Mouse (Mus musculus): Measurements from ENCODE around the gene Fry. TPM values are rescaled to one million over a fixed set of nuclear protein-coding genes. Genes with fewer than 3 reads are reported as not detected.

Gene Fry
- total and polyA plus RNA-seq, 2 experiments from 2014 or later = 62.6 to 129 TPM

DNA sequence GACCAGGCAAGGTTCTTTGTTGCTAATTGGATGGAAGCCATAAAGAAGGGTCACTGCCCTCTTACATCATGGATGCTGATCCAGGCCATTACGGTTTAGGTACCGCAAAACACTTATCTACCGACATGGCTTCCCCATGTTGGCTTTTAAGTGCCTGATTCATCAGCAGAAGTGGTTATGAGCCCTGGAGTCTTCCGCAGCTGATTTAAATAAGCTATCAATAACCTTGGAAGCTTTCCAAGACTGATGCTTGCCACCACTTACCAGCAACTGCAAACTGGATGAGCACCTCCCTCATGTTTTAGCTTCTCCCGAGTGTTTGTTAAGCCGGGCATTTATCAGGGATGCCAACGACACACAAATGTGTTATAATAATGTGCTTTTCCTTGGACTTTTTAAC, 12.7 kb downstream of the Fry start:
- no peak for TF ChIP-seq CTCF (IDR thresholded peaks at IDR 0.05)
- Histone ChIP-seq H3K4me2 (ENCODE audit: low read depth, low read length, poor library complexity, severe bottlenecking) (no peak overlapping the region), H3K4me3 (ENCODE audit: low read depth, low read length) (no peak overlapping the region), H3K27ac (ENCODE audit: low read depth, low read length) (no peak overlapping the region), H3K36me3 (ENCODE audit: insufficient read depth, low read length) (no peaks in the 10 kb centered on the region), H3K27me3 (ENCODE audit: insufficient read depth, low read length) (no peaks in the 10 kb centered on the region), H3K9ac (replicated peaks; ENCODE audit: low read length, poor library complexity, severe bottlenecking) (no peak overlapping the region), H3K4me1 (ENCODE audit: insufficient read depth, low read length) (no peaks in the 10 kb centered on the region), H3K9me3 (ENCODE audit: low read length) (no peaks in the 10 kb centered on the region)
- 79% methylated on average over 7 of the region's 7 CpGs for WGBS
- DNase-seq (ENCODE audit: low spot score) (no peak), ATAC-seq (ENCODE audit: low FRiP score) (no peak)

DNA sequence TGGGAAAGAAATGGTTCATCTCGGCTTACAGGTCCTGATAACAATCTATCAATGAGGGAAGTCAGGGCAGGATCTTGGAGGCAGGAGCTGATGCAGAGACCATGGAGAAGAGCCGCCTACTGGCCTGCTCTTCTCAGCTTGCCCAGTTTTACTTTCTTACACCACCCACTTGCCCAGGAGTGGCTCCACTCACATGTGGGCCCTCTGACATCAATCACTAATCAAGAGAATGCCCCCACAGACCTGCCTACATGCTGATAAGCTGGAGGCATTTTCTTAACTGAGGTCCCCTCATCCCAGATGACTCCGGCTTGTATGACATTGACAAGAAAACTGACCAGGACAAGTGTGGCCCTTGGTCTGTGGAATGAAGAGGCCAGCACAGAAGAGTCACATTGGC, 16.2 kb downstream of the Fry start:
- Histone ChIP-seq H3K27me3 (ENCODE audit: insufficient read depth, low read length) (no peaks in the 10 kb centered on the region), H3K27ac (ENCODE audit: low read depth, low read length) (no peak overlapping the region), H3K4me1 (ENCODE audit: insufficient read depth, low read length) (no peaks in the 10 kb centered on the region), H3K4me3 (ENCODE audit: low read depth, low read length) (no peak overlapping the region), H3K36me3 (ENCODE audit: insufficient read depth, low read length) (no peaks in the 10 kb centered on the region), H3K4me2 (ENCODE audit: low read depth, low read length, poor library complexity, severe bottlenecking) (no peak overlapping the region), H3K9me3 (ENCODE audit: low read length) (no peaks in the 10 kb centered on the region), H3K9ac (replicated peaks; ENCODE audit: low read length, poor library complexity, severe bottlenecking) (no peak overlapping the region)
- no peak for ATAC-seq (ENCODE audit: low FRiP score)
- 83% methylated on average over 3 of the region's 3 CpGs for WGBS
- no peak for DNase-seq (ENCODE audit: low spot score)
- no peak for TF ChIP-seq CTCF (IDR thresholded peaks at IDR 0.05)

DNA sequence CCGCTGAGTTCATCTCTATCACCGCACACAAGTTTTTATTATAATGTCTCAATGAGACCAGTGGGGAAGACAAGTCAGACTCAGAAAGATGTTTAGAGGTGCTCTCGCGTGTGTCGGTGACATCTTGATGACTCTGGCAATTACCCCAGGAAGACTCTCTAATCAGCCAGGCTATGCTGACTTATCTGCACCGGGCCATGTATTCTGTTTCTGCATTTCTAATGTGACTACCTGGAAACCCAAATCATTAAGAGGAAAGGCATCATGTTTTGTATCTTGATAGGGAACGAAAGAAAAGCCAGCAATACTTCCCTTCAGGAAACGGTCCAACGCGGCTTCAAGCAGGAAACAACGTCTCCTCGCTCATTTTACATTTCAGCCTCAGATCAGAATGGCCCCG, 17.1 kb downstream of the Fry start:
- DNase-seq (ENCODE audit: low spot score) = no peak
- 81% methylated on average over 13 of the region's 13 CpGs for WGBS
- no peak overlapping the region for H3K9ac ChIP-seq (replicated peaks; ENCODE audit: low read length, poor library complexity, severe bottlenecking)
- H3K36me3 ChIP-seq (ENCODE audit: insufficient read depth, low read length) = no peaks in the 10 kb centered on the region
- no peak overlapping the region for H3K4me2 ChIP-seq (ENCODE audit: low read depth, low read length, poor library complexity, severe bottlenecking)
- no peak overlapping the region for H3K4me3 ChIP-seq (ENCODE audit: low read depth, low read length)
- H3K27me3 ChIP-seq (ENCODE audit: insufficient read depth, low read length) = no peaks in the 10 kb centered on the region
- no peak for ATAC-seq (ENCODE audit: low FRiP score)
- H3K9me3 ChIP-seq (ENCODE audit: low read length) = no peaks in the 10 kb centered on the region
- H3K4me1 ChIP-seq (ENCODE audit: insufficient read depth, low read length) = no peaks in the 10 kb centered on the region
- no peak overlapping the region for H3K27ac ChIP-seq (ENCODE audit: low read depth, low read length)
- no peak for TF ChIP-seq CTCF (IDR thresholded peaks at IDR 0.05)

DNA sequence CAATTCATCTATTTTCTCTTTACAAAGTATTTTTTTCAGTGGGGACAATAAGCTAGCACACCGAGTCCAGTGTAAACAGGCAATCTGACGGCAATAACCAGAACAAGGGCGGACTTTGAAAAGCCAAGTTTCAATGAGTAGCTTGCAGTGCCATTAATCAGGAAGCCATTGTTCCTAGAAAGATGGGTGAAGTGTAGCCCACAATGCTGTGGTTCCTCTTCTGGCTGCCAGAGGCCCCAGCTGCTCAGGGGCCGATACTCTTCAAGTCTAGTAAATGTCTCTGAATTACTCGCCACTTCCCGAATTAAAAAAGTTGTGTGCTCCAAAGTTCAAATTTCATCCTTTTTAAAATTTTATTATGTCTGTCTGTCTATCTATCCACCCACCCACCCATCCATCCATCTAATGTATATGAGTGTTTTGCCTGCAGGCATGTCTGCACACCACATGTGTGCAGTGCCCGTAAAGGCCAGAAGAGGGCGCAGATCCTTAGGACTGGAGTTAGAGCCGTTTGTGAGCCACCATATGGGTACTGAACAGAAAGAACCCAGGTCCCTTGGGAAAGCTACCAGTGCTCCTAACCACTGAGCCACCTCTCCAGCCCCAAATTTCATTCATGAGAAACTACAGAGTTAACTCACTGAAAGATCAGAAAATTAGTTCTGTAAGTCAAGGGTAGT, 19.5 kb downstream of the Fry start:
- H3K9me3 ChIP-seq (ENCODE audit: low read length) = no peaks in the 10 kb centered on the region
- H3K4me3 ChIP-seq (ENCODE audit: low read depth, low read length) = no peak overlapping the region
- ATAC-seq (ENCODE audit: low FRiP score) (no peak), DNase-seq (ENCODE audit: low spot score) (no peak)
- H3K27ac ChIP-seq (ENCODE audit: low read depth, low read length) = no peak overlapping the region
- no peaks in the 10 kb centered on the region for H3K4me1 ChIP-seq (ENCODE audit: insufficient read depth, low read length)
- TF ChIP-seq CTCF (IDR thresholded peaks at IDR 0.05) = peak; percentile 51
- 81% methylated on average over 9 of the region's 9 CpGs for WGBS
- H3K36me3 ChIP-seq (ENCODE audit: insufficient read depth, low read length) = no peaks in the 10 kb centered on the region
- no peak overlapping the region for H3K9ac ChIP-seq (replicated peaks; ENCODE audit: low read length, poor library complexity, severe bottlenecking)
- no peaks in the 10 kb centered on the region for H3K27me3 ChIP-seq (ENCODE audit: insufficient read depth, low read length)
- no peak overlapping the region for H3K4me2 ChIP-seq (ENCODE audit: low read depth, low read length, poor library complexity, severe bottlenecking)

DNA sequence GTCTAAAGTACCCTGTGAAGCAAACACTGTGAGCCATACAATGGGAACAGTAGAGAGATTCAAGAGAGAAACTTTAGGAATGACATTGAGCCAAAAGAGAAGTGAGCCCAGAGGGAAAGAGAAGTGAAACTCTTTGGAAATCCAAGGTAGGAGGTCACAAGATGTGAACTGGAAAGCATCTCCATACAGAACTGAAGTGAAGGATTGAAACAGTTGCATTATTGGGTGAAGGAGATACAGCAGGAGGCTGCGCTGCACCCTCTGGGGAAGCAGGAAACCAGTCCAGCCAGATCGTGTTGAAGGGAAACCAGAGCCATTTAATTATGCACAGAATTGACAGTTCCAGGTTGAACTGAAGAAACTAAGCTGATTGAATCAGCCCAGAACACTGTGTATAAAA, 22.1 kb downstream of the Fry start:
- H3K9ac ChIP-seq (replicated peaks; ENCODE audit: low read length, poor library complexity, severe bottlenecking) = no peak overlapping the region
- WGBS = 75% methylated on average over 2 of the region's 2 CpGs
- H3K4me2 ChIP-seq (ENCODE audit: low read depth, low read length, poor library complexity, severe bottlenecking) = no peak overlapping the region

DNA sequence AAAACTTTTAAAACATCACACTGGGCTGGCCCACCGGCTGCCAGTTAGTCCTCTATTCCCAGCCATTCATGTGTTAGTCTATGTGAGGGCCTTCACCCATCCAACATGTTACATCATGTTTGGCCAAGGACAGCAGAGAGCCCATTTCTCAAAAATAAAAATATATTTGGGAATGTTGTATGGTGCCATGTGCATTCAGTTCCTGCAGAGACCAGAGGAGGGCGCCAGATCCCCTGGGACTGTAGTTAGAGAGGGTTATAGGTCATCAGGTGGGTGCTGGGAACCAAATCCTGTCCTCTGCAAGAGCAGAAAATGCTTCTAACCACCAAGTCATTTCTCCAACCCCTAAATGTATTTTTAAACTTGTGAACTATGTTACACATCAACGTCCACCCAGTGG, 27.5 kb downstream of the Fry start:
- 86% methylated on average over 3 of the region's 3 CpGs for WGBS
- H3K36me3 ChIP-seq (ENCODE audit: insufficient read depth, low read length) = no peaks in the 10 kb centered on the region
- peak; percentile 29 for TF ChIP-seq CTCF (IDR thresholded peaks at IDR 0.05)
- H3K4me3 ChIP-seq (ENCODE audit: low read depth, low read length) = no peak overlapping the region
- no peaks in the 10 kb centered on the region for H3K4me1 ChIP-seq (ENCODE audit: insufficient read depth, low read length)
- no peak overlapping the region for H3K4me2 ChIP-seq (ENCODE audit: low read depth, low read length, poor library complexity, severe bottlenecking)
- no peak for DNase-seq (ENCODE audit: low spot score)
- H3K27ac ChIP-seq (ENCODE audit: low read depth, low read length) = no peak overlapping the region
- no peak for ATAC-seq (ENCODE audit: low FRiP score)
- no peaks in the 10 kb centered on the region for H3K27me3 ChIP-seq (ENCODE audit: insufficient read depth, low read length)
- H3K9me3 ChIP-seq (ENCODE audit: low read length) = no peaks in the 10 kb centered on the region
- no peak overlapping the region for H3K9ac ChIP-seq (replicated peaks; ENCODE audit: low read length, poor library complexity, severe bottlenecking)

More for the DNA sequence above, 22.1 kb downstream of the Fry start:
- Histone ChIP-seq H3K27me3 (ENCODE audit: insufficient read depth, low read length) (no peaks in the 10 kb centered on the region), H3K4me3 (ENCODE audit: low read depth, low read length) (no peak overlapping the region), H3K36me3 (ENCODE audit: insufficient read depth, low read length) (no peaks in the 10 kb centered on the region), H3K9me3 (ENCODE audit: low read length) (no peaks in the 10 kb centered on the region), H3K27ac (ENCODE audit: low read depth, low read length) (no peak overlapping the region), H3K4me1 (ENCODE audit: insufficient read depth, low read length) (no peaks in the 10 kb centered on the region)
- DNase-seq (ENCODE audit: low spot score) (no peak), ATAC-seq (ENCODE audit: low FRiP score) (no peak)
- no peak for TF ChIP-seq CTCF (IDR thresholded peaks at IDR 0.05)

Data from midbrain, postnatal 0 days (tissue).